Mouse (Mus musculus): Measurements from ENCODE around the gene Kcnq1.

Gene Kcnq1

GRCm38 (mm10) chr7:143300681-143301080 is 194.5 kb downstream of the Kcnq1 start:
- in situ Hi-C loops (cut with MboI; ENCODE audit: unreplicated experiment in 2 of 2): no loop called here

DNA sequence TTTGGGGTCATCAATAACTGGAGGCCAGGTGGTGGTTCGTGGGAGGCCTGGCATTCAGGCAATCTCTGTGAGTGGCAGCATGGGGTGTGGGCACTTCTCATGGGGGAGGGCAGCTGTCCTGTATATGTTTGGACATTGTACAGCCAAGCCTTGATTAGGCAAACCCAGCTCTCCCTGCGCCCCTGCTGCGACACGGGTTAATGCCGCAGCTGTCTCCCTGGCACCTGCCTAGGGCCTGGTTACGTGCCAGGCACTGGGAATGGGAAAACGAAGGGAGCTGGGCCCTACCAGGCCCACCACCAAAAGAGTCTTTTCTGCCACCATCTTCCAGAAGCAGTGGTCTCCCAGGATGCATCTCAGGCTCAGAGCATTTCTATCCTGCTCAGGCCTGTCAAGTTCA is 196.0 kb downstream of the Kcnq1 start:
- in situ Hi-C loops (cut with MboI; ENCODE audit: unreplicated experiment in 2 of 2): no loop called here

- in situ Hi-C loops (cut with MboI; ENCODE audit: unreplicated experiment in 2 of 2): no loop called here
Observed at GRCm38 (mm10) chr7:143302593-143303238, 196.6 kb downstream of the Kcnq1 start.

DNA sequence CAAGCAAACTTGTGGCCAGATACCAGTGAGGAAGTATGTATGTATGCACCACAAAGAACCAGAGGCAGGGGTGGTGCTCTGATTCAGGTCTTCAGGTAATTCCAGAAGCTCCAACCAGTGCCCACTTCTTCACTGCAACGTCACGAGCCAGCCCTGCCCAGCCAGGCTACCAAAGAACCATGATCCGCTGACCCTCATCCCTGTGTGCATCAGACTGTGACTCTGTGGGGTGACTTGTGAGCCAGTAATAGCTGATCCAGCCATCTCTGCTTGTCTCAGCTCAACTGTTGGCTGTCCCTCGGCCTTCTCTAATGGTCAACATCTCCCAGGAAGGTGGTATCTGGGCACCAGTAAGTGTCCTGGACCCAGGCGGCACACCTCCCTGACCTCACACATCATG is 197.4 kb downstream of the Kcnq1 start:
- in situ Hi-C loops (cut with MboI; ENCODE audit: unreplicated experiment in 2 of 2): no loop called here

GRCm38 (mm10) chr7:143305808-143306207 is 199.6 kb downstream of the Kcnq1 start:
- in situ Hi-C loops (cut with MboI; ENCODE audit: unreplicated experiment in 2 of 2): no loop called here

- in situ Hi-C loops (cut with MboI; ENCODE audit: unreplicated experiment in 2 of 2): no loop called here
Observed at GRCm38 (mm10) chr7:143308001-143308400, 201.8 kb downstream of the Kcnq1 start.

- in situ Hi-C loops (cut with MboI; ENCODE audit: unreplicated experiment in 2 of 2): no loop called here
Observed at GRCm38 (mm10) chr7:143310311-143310710, 204.1 kb downstream of the Kcnq1 start.

DNA sequence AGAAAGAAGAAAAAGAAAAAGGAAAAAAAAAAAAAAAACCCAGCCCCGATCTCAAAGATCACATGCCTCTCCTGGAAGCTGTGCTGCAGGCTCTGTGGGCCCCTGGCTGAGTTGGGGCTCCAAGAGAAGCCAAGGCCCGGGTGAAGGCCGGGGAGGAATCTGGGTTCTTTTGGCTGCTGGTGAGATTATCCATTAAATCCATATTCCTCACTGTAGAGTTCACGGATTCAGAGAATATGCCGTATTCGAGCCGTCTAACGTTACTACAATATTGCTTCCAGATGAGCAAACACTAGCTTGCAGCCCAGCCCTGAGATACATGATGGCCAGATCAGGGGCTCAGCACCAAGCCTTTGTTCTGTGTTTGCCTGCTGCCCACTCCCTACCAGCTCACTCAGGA is 204.7 kb downstream of the Kcnq1 start:
- in situ Hi-C loops (cut with MboI; ENCODE audit: unreplicated experiment in 2 of 2): no loop called here

DNA sequence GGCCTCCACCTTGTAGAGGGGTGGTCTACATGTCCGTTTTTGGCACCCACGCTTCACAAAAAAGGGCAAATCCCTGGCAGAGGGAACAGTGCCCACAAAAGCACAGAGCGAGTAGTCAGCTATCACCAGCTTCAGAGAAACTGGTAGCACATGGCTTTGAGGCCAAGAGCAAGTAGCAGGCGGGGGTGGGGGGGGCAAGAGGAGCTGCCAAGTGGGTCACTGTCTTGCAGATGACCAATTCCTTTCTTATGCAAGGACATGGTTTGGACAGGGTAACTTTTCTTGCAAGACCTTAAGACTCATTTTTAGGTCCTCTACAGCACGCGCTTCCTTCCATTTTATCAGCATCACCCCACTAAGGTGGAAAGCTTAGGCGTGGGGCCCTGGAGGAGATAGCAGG is 205.3 kb downstream of the Kcnq1 start:
- in situ Hi-C loops (cut with MboI; ENCODE audit: unreplicated experiment in 2 of 2): no loop called here

GRCm38 (mm10) chr7:143313572-143314319 is 207.6 kb downstream of the Kcnq1 start:
- in situ Hi-C loops (cut with MboI; ENCODE audit: unreplicated experiment in 2 of 2): no loop called here

GRCm38 (mm10) chr7:143318512-143318911 is 212.3 kb downstream of the Kcnq1 start:
- in situ Hi-C loops (cut with MboI; ENCODE audit: unreplicated experiment in 2 of 2): no loop called here

DNA sequence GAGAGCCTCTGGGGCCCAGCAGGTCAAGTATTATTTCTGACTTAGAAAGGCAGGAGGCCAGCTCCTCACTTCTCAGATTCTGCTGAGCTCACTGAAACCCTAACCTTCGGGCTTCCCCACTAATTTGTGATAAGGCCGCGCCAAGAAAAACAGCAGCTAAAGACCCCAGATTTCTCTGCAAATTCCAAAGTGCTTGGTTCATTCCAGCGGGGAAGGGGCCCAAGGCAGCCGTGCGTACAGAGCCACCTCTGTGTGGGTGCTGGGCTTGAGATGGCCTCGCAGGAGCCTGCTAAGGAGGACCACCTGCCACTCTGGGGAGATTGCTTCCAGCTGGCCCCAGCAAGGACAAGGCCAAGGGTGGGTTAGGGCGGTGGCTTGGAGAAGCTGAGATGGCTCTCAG is 214.2 kb downstream of the Kcnq1 start:
- in situ Hi-C loops (cut with MboI; ENCODE audit: unreplicated experiment in 2 of 2): no loop called here

DNA sequence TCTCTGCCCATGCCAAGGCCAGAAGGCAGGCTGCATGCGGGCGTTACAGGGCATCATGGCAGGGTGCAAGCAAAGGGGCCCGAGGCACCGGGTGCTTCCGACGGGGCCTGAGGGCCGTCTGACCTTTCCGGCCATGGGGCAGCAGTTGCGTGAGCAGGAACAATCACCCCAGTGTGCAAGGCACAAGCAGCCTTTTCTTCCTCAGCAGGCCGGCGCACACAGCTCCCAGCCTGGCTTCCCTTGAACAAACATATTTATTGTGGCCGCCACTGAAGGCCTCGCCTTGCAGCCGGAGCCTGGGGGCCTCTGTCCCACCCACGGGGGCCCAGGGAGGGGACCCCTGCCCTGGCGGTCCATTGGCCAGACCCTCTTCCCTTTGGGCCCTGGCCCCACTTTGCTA is 218.9 kb downstream of the Kcnq1 start:
- in situ Hi-C loops (cut with MboI; ENCODE audit: unreplicated experiment in 2 of 2): no loop called here

- in situ Hi-C loops (cut with MboI; ENCODE audit: unreplicated experiment in 2 of 2): no loop called here
Observed at GRCm38 (mm10) chr7:143328185-143328915, 222.2 kb downstream of the Kcnq1 start.

- in situ Hi-C loops (cut with MboI; ENCODE audit: unreplicated experiment in 2 of 2): no loop called here
Observed at GRCm38 (mm10) chr7:143329110-143329810, 223.1 kb downstream of the Kcnq1 start.

DNA sequence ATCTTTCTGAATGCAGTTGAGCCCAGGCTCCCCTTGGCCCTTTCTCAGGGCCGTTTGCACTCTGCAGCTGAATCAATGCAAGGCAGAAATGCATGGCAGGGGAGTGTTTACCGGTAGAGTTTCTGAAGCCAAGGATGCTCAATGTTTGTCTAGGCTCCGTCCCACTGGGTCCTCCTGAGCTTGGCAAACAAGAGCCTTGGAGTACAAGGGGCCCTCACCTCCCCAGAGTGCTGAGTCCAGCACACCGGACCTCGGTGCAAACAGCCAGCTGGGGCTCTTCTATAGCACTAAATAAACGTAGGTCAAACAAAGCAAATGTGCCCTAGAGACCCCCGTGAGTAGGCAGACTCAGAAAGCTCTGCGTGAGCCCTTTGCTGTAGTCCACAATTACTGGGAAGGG is 226.9 kb downstream of the Kcnq1 start:
- in situ Hi-C loops (cut with MboI; ENCODE audit: unreplicated experiment in 2 of 2): no loop called here

DNA sequence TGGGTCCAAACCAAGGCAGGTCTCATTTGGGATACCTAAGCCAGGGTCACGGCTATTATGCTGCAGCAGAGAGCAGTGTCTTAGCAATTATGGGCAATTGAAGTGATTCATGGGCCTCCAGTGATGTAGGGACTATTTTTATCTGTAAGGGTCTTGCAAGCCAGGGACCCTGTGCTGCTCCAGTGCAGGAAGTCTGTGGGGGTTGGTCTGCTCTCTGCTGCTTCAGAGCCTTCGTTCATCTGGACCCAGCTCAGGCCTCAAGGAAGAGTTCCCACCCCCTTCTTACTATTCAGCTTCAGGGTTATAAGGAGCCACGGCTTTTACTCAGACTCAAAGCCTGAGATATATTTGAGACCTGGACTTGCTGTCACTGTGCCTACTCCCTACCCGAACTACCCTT is 227.4 kb downstream of the Kcnq1 start:
- in situ Hi-C loops (cut with MboI; ENCODE audit: unreplicated experiment in 2 of 2): no loop called here

- in situ Hi-C loops (cut with MboI; ENCODE audit: unreplicated experiment in 2 of 2): no loop called here
Observed at GRCm38 (mm10) chr7:143338690-143339089, 232.5 kb downstream of the Kcnq1 start.

GRCm38 (mm10) chr7:143340601-143341281 is 234.6 kb downstream of the Kcnq1 start:
- in situ Hi-C loops (cut with MboI; ENCODE audit: unreplicated experiment in 2 of 2): no loop called here

DNA sequence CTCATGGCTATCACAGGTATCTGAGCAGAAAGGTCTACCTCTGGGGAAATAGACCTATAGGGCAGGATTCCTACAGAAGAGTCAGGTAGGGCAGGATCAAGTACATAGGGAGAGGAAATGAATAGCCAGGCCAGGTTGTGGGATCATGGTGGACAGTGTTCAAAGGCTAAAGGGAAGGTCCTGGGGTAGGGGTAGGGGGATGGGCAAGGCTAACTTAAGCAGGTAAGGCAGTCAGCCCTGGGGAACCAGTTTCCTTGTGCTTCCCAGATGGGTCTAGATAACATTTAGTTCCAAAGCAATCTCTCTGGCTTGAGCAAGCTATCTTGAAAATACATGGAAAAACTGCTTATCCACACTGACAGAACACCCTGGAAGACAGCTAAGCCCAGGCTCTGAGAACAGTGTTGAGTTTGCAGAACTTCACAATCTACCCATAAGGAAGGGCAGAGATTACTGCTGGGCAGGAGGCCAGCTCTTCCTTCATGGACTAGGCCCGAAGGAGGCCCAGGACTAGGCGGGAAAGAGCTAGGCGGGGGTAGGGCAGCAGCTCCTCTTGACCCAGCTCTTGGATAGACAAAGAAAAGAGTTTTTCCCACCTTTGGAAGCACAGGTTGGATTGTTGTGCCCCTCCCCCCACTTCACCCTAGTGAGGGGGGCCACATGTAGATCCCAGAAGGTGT is 235.3 kb downstream of the Kcnq1 start:
- in situ Hi-C loops (cut with MboI; ENCODE audit: unreplicated experiment in 2 of 2): no loop called here

Data from v-Abl transformed pro-B cells (cell line).